16 mouse cellular contexts compared by ENCODE assay signal in the genomic region with DNA sequence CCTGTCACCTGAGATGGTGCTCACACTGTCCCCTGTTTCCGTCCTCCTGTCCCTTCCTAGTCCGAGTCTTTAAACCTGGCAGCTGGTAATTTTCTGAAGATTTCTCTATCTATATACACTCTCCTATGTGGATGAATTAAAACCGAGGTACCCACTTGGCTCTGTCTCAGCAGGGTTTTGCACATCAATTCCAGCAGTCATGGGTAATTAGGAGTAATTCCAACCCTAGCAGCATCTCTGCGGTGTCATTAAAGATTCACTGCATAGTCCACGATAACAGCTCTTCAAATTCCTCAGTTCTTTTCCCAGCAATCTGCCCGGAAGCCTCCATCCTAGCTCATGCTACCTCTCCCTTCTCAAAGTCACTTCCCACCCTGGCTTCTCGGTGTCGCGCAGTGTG. TPM values are rescaled to one million over a fixed set of nuclear protein-coding genes. Genes with fewer than 3 reads are reported as not detected.
A peak's percentile ranks its signal among the peaks of the same experiment; 100 is the strongest.
DNase-seq lines count a peak whose midpoint lies in the region; ATAC-seq lines count a peak whose summit lies in the region.
"Had no signal": no experiment of that assay in that cellular context is flagged by ENCODE, and none has a peak within 500 bp of the region (broad histone marks: within the 10 kb centered on the region; RNA-seq: fewer than 3 reads in every experiment).

No protein-coding gene starts in this region.

- H3K4me1 ChIP-seq in forebrain, embryonic 14.5 days (ENCODE audit: control insufficient read depth, insufficient read depth, low read length): no peaks in the 10 kb centered on the region
- H3K4me1 ChIP-seq in forebrain, embryonic 10.5 days: no peaks in the 10 kb centered on the region
- peaks cover 8% of the 10 kb centered on the region for H3K4me1 ChIP-seq in hindbrain, embryonic 15.5 days (replicated peaks)
- H3K4me1 ChIP-seq in hindbrain, embryonic 11.5 days (replicated peaks; ENCODE audit: control insufficient read depth, insufficient read depth, low read length): no peaks in the 10 kb centered on the region
- H3K4me1 ChIP-seq in neural tube, embryonic 13.5 days (replicated peaks): peaks cover 14% of the 10 kb centered on the region
- H3K4me1 ChIP-seq in neural tube, embryonic 15.5 days: peaks cover 13% of the 10 kb centered on the region
- H3K4me1 ChIP-seq: embryonic facial prominence, embryonic 10.5 days; heart, embryonic 13.5 days had no signal

- no peak overlapping the region for H3K4me2 ChIP-seq in forebrain, embryonic 14.5 days (ENCODE audit: low read length)
- H3K4me2 ChIP-seq in hindbrain, embryonic 15.5 days: no peak overlapping the region
- no peak overlapping the region for H3K4me2 ChIP-seq in hindbrain, embryonic 11.5 days (replicated peaks; ENCODE audit: low read depth, low read length)
- no peak overlapping the region for H3K4me2 ChIP-seq in neural tube, embryonic 13.5 days
- H3K4me2 ChIP-seq in neural tube, embryonic 15.5 days: 0 out of 2 replicates have a peak overlapping the region, but pooled peaks have one; percentile 0
- H3K4me2 ChIP-seq: heart, embryonic 13.5 days had no signal

- WGBS in forebrain, embryonic 14.5 days: 67% methylated on average over 9 of the region's 9 CpGs
- 81% methylated on average over 9 of the region's 9 CpGs for WGBS in forebrain, embryonic 10.5 days
- WGBS in hindbrain, embryonic 15.5 days: 49% methylated on average over 9 of the region's 9 CpGs
- WGBS in hindbrain, embryonic 11.5 days: 79% methylated on average over 9 of the region's 9 CpGs
- WGBS in neural tube, embryonic 13.5 days: 31% methylated on average over 9 of the region's 9 CpGs
- 26% methylated on average over 9 of the region's 9 CpGs for WGBS in neural tube, embryonic 15.5 days

- no peak overlapping the region for H3K4me3 ChIP-seq in forebrain, embryonic 14.5 days (ENCODE audit: low read depth, low read length)
- H3K4me3 ChIP-seq in forebrain, embryonic 10.5 days: no peak overlapping the region
- no peak overlapping the region for H3K4me3 ChIP-seq in hindbrain, embryonic 15.5 days
- no peak overlapping the region for H3K4me3 ChIP-seq in hindbrain, embryonic 11.5 days (ENCODE audit: low read depth, low read length)
- H3K4me3 ChIP-seq in neural tube, embryonic 13.5 days: no peak overlapping the region
- H3K4me3 ChIP-seq in neural tube, embryonic 15.5 days (replicated peaks): no peak overlapping the region
- H3K4me3 ChIP-seq: embryonic facial prominence, embryonic 10.5 days; heart, embryonic 13.5 days had no signal

- H3K36me3 ChIP-seq in forebrain, embryonic 14.5 days (ENCODE audit: control insufficient read depth, insufficient read depth, low read length): no peaks in the 10 kb centered on the region
- no peaks in the 10 kb centered on the region for H3K36me3 ChIP-seq in forebrain, embryonic 10.5 days (replicated peaks)
- H3K36me3 ChIP-seq in hindbrain, embryonic 15.5 days: no peaks in the 10 kb centered on the region
- H3K36me3 ChIP-seq in hindbrain, embryonic 11.5 days (ENCODE audit: control insufficient read depth, insufficient read depth, low read length): no peaks in the 10 kb centered on the region
- H3K36me3 ChIP-seq in neural tube, embryonic 13.5 days: no peaks in the 10 kb centered on the region
- no peaks in the 10 kb centered on the region for H3K36me3 ChIP-seq in neural tube, embryonic 15.5 days
- H3K36me3 ChIP-seq: embryonic facial prominence, embryonic 10.5 days; heart, embryonic 13.5 days had no signal

- no peaks in the 10 kb centered on the region for H3K27me3 ChIP-seq in forebrain, embryonic 14.5 days (replicated peaks; ENCODE audit: control insufficient read depth, insufficient read depth, low read length)
- H3K27me3 ChIP-seq in forebrain, embryonic 10.5 days (ENCODE audit: poor library complexity, severe bottlenecking): no peaks in the 10 kb centered on the region
- H3K27me3 ChIP-seq in hindbrain, embryonic 15.5 days: no peaks in the 10 kb centered on the region
- no peaks in the 10 kb centered on the region for H3K27me3 ChIP-seq in hindbrain, embryonic 11.5 days (ENCODE audit: control insufficient read depth, insufficient read depth, low read length)
- H3K27me3 ChIP-seq in neural tube, embryonic 13.5 days: no peaks in the 10 kb centered on the region
- H3K27me3 ChIP-seq in neural tube, embryonic 15.5 days (replicated peaks): no peaks in the 10 kb centered on the region
- H3K27me3 ChIP-seq: heart, embryonic 13.5 days had no signal

- DNase-seq in forebrain, embryonic 14.5 days (ENCODE audit: low spot score): peak; percentile 14
- no peak for DNase-seq in forebrain, embryonic 10.5 days (ENCODE audit: extremely low spot score, low spot score)
- no peak for DNase-seq in hindbrain, embryonic 11.5 days (ENCODE audit: low spot score)
- DNase-seq in neural tube, embryonic 10.5 days (ENCODE audit: extremely low spot score, low spot score): no peak
- no peak for DNase-seq in cerebellum, adult 8-10 months
- DNase-seq: adrenal gland, postnatal 14 days; cerebellum, adult 18-20 months; forebrain, postnatal 0 days; gastrocnemius, postnatal 14 days; heart, postnatal 36 days had no signal

- no peak overlapping the region for H3K27ac ChIP-seq in forebrain, embryonic 14.5 days (ENCODE audit: low read depth, low read length)
- H3K27ac ChIP-seq in forebrain, embryonic 10.5 days: no peak overlapping the region
- H3K27ac ChIP-seq in hindbrain, embryonic 15.5 days (replicated peaks): peak overlapping the region; percentile 4; the same call in 1 of the 2 replicates
- H3K27ac ChIP-seq in hindbrain, embryonic 11.5 days (ENCODE audit: low read depth, low read length): no peak overlapping the region
- peak overlapping the region; percentile 72 for H3K27ac ChIP-seq in neural tube, embryonic 13.5 days (replicated peaks)
- H3K27ac ChIP-seq in neural tube, embryonic 15.5 days (replicated peaks): peak overlapping the region; percentile 24
- H3K27ac ChIP-seq: embryonic facial prominence, embryonic 10.5 days; heart, embryonic 13.5 days had no signal

- no peak for ATAC-seq in forebrain, embryonic 14.5 days
- peak; percentile 42; the same call in 1 of the 2 replicates for ATAC-seq in hindbrain, embryonic 15.5 days (ENCODE audit: low FRiP score, low read depth)
- ATAC-seq in hindbrain, embryonic 11.5 days (ENCODE audit: low FRiP score): no peak
- ATAC-seq in neural tube, embryonic 13.5 days (ENCODE audit: low read depth): peak; percentile 66
- peak; percentile 49 for ATAC-seq in neural tube, embryonic 15.5 days (ENCODE audit: low FRiP score)
- ATAC-seq: forebrain, postnatal 0 days; intestine, postnatal 0 days had no signal

- H3K9me3 ChIP-seq in forebrain, embryonic 14.5 days (replicated peaks; ENCODE audit: control insufficient read depth, low read length): no peaks in the 10 kb centered on the region
- H3K9me3 ChIP-seq in forebrain, embryonic 10.5 days: no peaks in the 10 kb centered on the region
- no peaks in the 10 kb centered on the region for H3K9me3 ChIP-seq in hindbrain, embryonic 15.5 days
- H3K9me3 ChIP-seq in hindbrain, embryonic 11.5 days (ENCODE audit: control insufficient read depth, low read length): no peaks in the 10 kb centered on the region
- H3K9me3 ChIP-seq in neural tube, embryonic 13.5 days: no peaks in the 10 kb centered on the region
- no peaks in the 10 kb centered on the region for H3K9me3 ChIP-seq in neural tube, embryonic 15.5 days (replicated peaks)
- H3K9me3 ChIP-seq: embryonic facial prominence, embryonic 10.5 days; heart, embryonic 13.5 days had no signal

- no peak overlapping the region for H3K9ac ChIP-seq in forebrain, embryonic 14.5 days (ENCODE audit: low read length)
- no peak overlapping the region for H3K9ac ChIP-seq in hindbrain, embryonic 15.5 days
- no peak overlapping the region for H3K9ac ChIP-seq in hindbrain, embryonic 11.5 days (ENCODE audit: low read depth, low read length)
- no peak overlapping the region for H3K9ac ChIP-seq in neural tube, embryonic 13.5 days
- H3K9ac ChIP-seq in neural tube, embryonic 15.5 days (replicated peaks): no peak overlapping the region
- H3K9ac ChIP-seq: forebrain, postnatal 0 days; heart, embryonic 13.5 days had no signal

RNA-seq across cellular contexts. Expression of gene Osbpl3, which starts 33.4 kb away (rescaled TPM):
- polyA plus RNA-seq in forebrain, embryonic 14.5 days (2014; fragmentation: Nextera tagmentation; extraction: Ambion mirVana): 2.8 and 3.5 TPM in 2 replicates
- polyA plus RNA-seq in forebrain, embryonic 10.5 days (2016; fragmentation: Nextera tagmentation; extraction: Ambion mirVana): 7.3 and 8.1 TPM in 2 replicates
- polyA plus RNA-seq in hindbrain, embryonic 15.5 days (2015; fragmentation: Nextera tagmentation; extraction: Ambion mirVana): 4.1 and 4.9 TPM in 2 replicates
- 4.7 and 7.2 TPM in 2 replicates for polyA plus RNA-seq in hindbrain, embryonic 11.5 days (2014; fragmentation: Nextera tagmentation; extraction: Ambion mirVana)
- polyA plus RNA-seq in neural tube, embryonic 13.5 days (2015; fragmentation: Nextera tagmentation; extraction: Ambion mirVana): 5.0 and 5.1 TPM in 2 replicates
- polyA plus RNA-seq in neural tube, embryonic 15.5 days (2015; fragmentation: Nextera tagmentation; extraction: Ambion mirVana): 6.2 and 6.8 TPM in 2 replicates

Comparison
In these comparisons a context has a peak if more than half of its experiments do, and no peak if none do; other contexts are left out.
1. ATAC-seq: peak in hindbrain, embryonic 15.5 days (single experiment), neural tube, embryonic 13.5 days (single experiment) and neural tube, embryonic 15.5 days (single experiment); none in forebrain, embryonic 14.5 days (single experiment) and hindbrain, embryonic 11.5 days (single experiment).
2. H3K27ac ChIP-seq: peak in hindbrain, embryonic 15.5 days (single experiment), neural tube, embryonic 13.5 days (single experiment) and neural tube, embryonic 15.5 days (single experiment); none in forebrain, embryonic 14.5 days (single experiment), forebrain, embryonic 10.5 days (single experiment) and hindbrain, embryonic 11.5 days (single experiment).